Mouse (Mus musculus) myocyte (in vitro differentiated cells): Measurements from ENCODE around the gene Klhl28. TPM values are rescaled to one million over a fixed set of nuclear protein-coding genes. Genes with fewer than 3 reads are reported as not detected.

Experiments used
- H3K27me3 ChIP-seq: one replicate; pipeline ENCODE4 v1.6.1; 2011; ENCODE audit not compliant: control insufficient read depth, insufficient read depth, insufficient read length
- H3K36me3 ChIP-seq: one replicate; pipeline ENCODE4 v1.6.1; 2011; ENCODE audit not compliant: control insufficient read depth, insufficient read depth
- H3K4me2 ChIP-seq: one replicate; pipeline ENCODE4 v1.6.1; 2011; ENCODE audit warnings: low read depth, control low read depth
- H3K4me3 ChIP-seq: one replicate; pipeline ENCODE4 v1.5.1; 2011; ENCODE audit warnings: mild to moderate bottlenecking, control low read depth, moderate library complexity
- H3K79me2 ChIP-seq: one replicate; pipeline ENCODE4 v1.6.1; 2011; ENCODE audit not compliant: control insufficient read depth, insufficient read depth
- H3ac ChIP-seq: one replicate; pipeline ENCODE4 v1.6.1; 2011; ENCODE audit not compliant: control insufficient read depth, insufficient read length
- CEBPB ChIP-seq: IDR thresholded peaks from 2 replicates; pipeline ENCODE4 v1.6.1; 2011; ENCODE audit warnings: mild to moderate bottlenecking, moderate library complexity; ENCODE audit not compliant: poor library complexity, insufficient read depth, severe bottlenecking
- E2F4 ChIP-seq: IDR thresholded peaks from one replicate; pipeline ENCODE4 v1.6.1; 2011; ENCODE audit warnings: mild to moderate bottlenecking, control low read depth, moderate library complexity; ENCODE audit not compliant: insufficient read depth
- MAX ChIP-seq: IDR thresholded peaks from one replicate; pipeline ENCODE4 v1.6.1; 2011; ENCODE audit warnings: low read depth, mild to moderate bottlenecking, control low read depth
- MYOD1 ChIP-seq, 3 experiments: IDR thresholded peaks; one replicate each; pipeline ENCODE4 v1.6.1; 2011; ENCODE audit warnings: control low read depth in 2 of 3, low read depth in 2 of 3, mild to moderate bottlenecking in 2 of 3, moderate library complexity in 1 of 3; ENCODE audit not compliant: insufficient read length in 2 of 3, control insufficient read depth in 1 of 3
- MYOG ChIP-seq, 3 experiments: IDR thresholded peaks; one replicate each; pipeline ENCODE4 v1.6.1; 2011; ENCODE audit warnings: control low read depth in 2 of 3, low read depth in 2 of 3, mild to moderate bottlenecking in 2 of 3; ENCODE audit not compliant: insufficient read length in 2 of 3, control insufficient read depth in 1 of 3, insufficient read depth in 1 of 3
- POLR2A ChIP-seq: IDR thresholded peaks from one replicate; pipeline ENCODE4 v1.6.1; 2011; ENCODE audit warnings: low read depth, mild to moderate bottlenecking, control low read depth, moderate library complexity; ENCODE audit not compliant: insufficient read length
- POLR2AphosphoS2 ChIP-seq: IDR thresholded peaks from one replicate; pipeline ENCODE4 v1.6.1; 2011; ENCODE audit warnings: low read depth, control low read depth; ENCODE audit not compliant: insufficient read length
- REST ChIP-seq: IDR thresholded peaks from one replicate; pipeline ENCODE4 v1.6.1; 2011; ENCODE audit warnings: mild to moderate bottlenecking, control low read depth, moderate library complexity; ENCODE audit not compliant: insufficient read depth, insufficient read length
- SRF ChIP-seq: IDR thresholded peaks from one replicate; pipeline ENCODE4 v1.6.1; 2011; ENCODE audit warnings: low read depth; ENCODE audit not compliant: control insufficient read depth, insufficient read length
- TCF12 ChIP-seq: IDR thresholded peaks from one replicate; pipeline ENCODE4 v1.6.1; 2011; ENCODE audit warnings: mild to moderate bottlenecking, control low read depth; ENCODE audit not compliant: poor library complexity, insufficient read depth, severe bottlenecking
- TCF3 ChIP-seq: IDR thresholded peaks from one replicate; pipeline ENCODE4 v1.6.1; 2011; ENCODE audit warnings: low read depth, control low read depth; ENCODE audit not compliant: insufficient read length
- USF1 ChIP-seq: IDR thresholded peaks from one replicate; pipeline ENCODE4 v1.6.1; 2011; ENCODE audit warnings: low read depth, mild to moderate bottlenecking, control low read depth, moderate library complexity
- polyA plus RNA-seq: library from polyadenylated mRNA; unstranded; fragments of >200 nt; fragmentation: generic; extraction: Trizol; gene quantifications from one replicate; pipeline ENCODE4 v1.2.1, GENCODE M21; 2012; ENCODE audit warnings: missing spikeins

The Klhl28 gene
- polyA plus RNA-seq, 1 experiment = 1.9 TPM

DNA sequence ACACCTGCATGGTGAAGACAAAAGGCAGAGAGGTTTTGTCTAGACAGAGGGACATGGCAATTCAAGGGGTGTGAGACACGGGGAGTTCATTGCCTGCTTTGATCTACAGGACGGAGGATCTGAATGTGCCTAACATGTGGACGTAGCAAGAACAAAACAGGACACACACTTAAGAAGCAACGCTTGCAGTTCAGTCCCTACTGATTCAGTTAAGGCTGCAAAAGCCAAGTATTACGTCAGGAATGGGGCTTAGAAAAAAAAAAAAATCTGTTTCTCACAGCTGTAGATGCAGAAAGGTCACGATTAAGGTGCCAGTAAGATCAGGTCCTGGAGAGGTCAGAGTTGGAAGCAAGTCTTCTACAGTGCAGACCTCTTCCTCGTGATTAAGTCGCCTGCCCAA, 62.1 kb downstream of the Klhl28 start:
- H3K36me3 ChIP-seq = no peaks in the 10 kb centered on the region
- H3K27me3 ChIP-seq = no peaks in the 10 kb centered on the region
- H3K4me2 ChIP-seq = no peak overlapping the region
- H3K4me3 ChIP-seq = no peak overlapping the region
- H3K79me2 ChIP-seq = no peaks in the 10 kb centered on the region
- no peak for TF ChIP-seq POLR2A
- no peak for TF ChIP-seq MYOD1 (IDR thresholded peaks at IDR 0.05; ENCODE audit: control insufficient read depth in 1 of 3, insufficient read length in 2 of 3, low read depth in 2 of 3)
- TF ChIP-seq SRF = no peak
- no peak for TF ChIP-seq TCF12
- H3ac ChIP-seq = no peak overlapping the region

DNA sequence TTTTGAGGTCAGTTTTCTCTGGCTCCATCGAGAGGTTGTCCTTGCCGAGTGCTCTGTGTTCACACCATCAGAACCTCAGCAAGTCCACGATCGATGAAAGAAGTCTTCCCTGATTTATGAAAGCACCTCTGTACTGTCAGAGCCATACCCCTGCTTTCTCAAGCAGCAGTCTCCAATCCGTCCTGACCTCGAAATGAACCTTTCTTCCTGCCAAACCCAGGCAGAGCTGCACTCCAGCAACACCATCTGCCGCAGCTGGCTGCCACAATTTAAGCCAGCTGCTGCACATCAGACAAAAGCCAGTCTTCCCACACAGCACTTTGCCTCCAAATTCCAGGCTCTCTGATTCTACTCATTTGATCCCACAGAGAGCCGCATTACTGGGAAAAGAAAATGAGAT, 62.8 kb downstream of the Klhl28 start:
- Histone ChIP-seq H3ac (no peak overlapping the region), H3K4me2 (peak overlapping the region; percentile 51), H3K79me2 (no peaks in the 10 kb centered on the region), H3K4me3 (no peak overlapping the region), H3K36me3 (no peaks in the 10 kb centered on the region), H3K27me3 (no peaks in the 10 kb centered on the region)
- TF ChIP-seq MYOD1 (IDR thresholded peaks at IDR 0.05; ENCODE audit: control insufficient read depth in 1 of 3, insufficient read length in 2 of 3, low read depth in 2 of 3) (peak in 1 of 3 experiments; percentile 73), CEBPB (no peak)

DNA sequence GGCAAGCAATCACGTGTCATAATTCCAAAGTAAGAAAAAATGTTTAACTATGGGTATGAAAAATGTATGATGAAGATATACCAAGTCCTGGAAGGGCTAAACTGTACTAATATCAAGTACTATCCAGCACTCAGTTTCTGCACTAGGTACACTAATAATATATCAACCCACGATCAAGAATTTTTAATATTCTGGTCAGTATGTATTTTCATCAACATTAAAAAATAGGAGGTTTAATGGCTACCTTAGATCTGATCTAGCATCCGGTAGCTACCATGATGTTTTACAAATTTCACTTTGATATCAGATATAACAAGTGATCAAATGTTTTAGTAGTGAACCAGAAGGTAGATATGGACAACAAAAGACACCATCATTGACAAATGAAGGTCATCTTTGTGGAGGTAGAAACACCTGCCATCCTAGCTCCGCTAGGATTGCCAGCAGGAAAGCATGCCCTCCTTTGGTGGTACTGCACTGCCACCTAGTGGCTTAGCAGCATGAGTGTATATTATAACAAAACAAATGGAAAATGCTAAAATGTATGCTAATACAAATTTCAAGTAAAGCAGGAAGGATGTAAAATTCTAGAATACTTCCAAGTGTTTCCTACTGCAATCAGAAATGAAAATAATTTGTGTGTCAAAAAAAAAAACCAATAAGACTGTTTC, 68.1 kb downstream of the Klhl28 start:
- no peaks in the 10 kb centered on the region for H3K79me2 ChIP-seq
- no peaks in the 10 kb centered on the region for H3K27me3 ChIP-seq
- TF ChIP-seq CEBPB = no peak
- TF ChIP-seq USF1 = no peak
- no peak for TF ChIP-seq TCF12
- TF ChIP-seq E2F4 = no peak
- no peak for TF ChIP-seq MAX
- no peak for TF ChIP-seq MYOD1 (IDR thresholded peaks at IDR 0.05; ENCODE audit: control insufficient read depth in 1 of 3, insufficient read length in 2 of 3, low read depth in 2 of 3)
- TF ChIP-seq POLR2AphosphoS2 = no peak
- TF ChIP-seq REST = no peak
- no peak for TF ChIP-seq POLR2A
- TF ChIP-seq SRF = no peak
- no peak for TF ChIP-seq TCF3
- TF ChIP-seq MYOG (IDR thresholded peaks at IDR 0.05; ENCODE audit: control insufficient read depth in 1 of 3, insufficient read depth in 1 of 3, insufficient read length in 2 of 3, low read depth in 2 of 3) = no peak
- no peaks in the 10 kb centered on the region for H3K36me3 ChIP-seq
- no peak overlapping the region for H3K4me2 ChIP-seq
- H3ac ChIP-seq = no peak overlapping the region
- no peak overlapping the region for H3K4me3 ChIP-seq

Other genes starting within 250 kb of the Klhl28 start
- gene Gm527, start 47.6 kb downstream of the Klhl28 start, polyA plus RNA-seq = 1.8 TPM
- 3.5 TPM for gene Togaram1, start 270 bp upstream of the Klhl28 start, polyA plus RNA-seq
- gene Prpf39, start 70.8 kb upstream of the Klhl28 start, polyA plus RNA-seq = 3.8 TPM
- gene Fkbp3, start 108.5 kb upstream of the Klhl28 start, polyA plus RNA-seq = 77.9 TPM
- gene Fancm, start 110.1 kb upstream of the Klhl28 start, polyA plus RNA-seq = 1.2 TPM
- 1.9 TPM for gene Mis18bp1, start 207.1 kb upstream of the Klhl28 start, polyA plus RNA-seq